Mouse (Mus musculus) lung, postnatal 25 days (tissue): Measurements from ENCODE around the gene Trim69.
A peak's percentile ranks its signal among the peaks of the same experiment; 100 is the strongest.

Experiments used
- DNase-seq: peaks from one replicate; pipeline ENCODE4 v3.0.0; 2022; ENCODE audit warnings: low spot score

Trim69 gene

GRCm38 (mm10) chr2:122153681-122154365, 6.7 kb upstream of the Trim69 start:
- no peak for DNase-seq

GRCm38 (mm10) chr2:122154479-122154878, 6.0 kb upstream of the Trim69 start:
- no peak for DNase-seq

DNA sequence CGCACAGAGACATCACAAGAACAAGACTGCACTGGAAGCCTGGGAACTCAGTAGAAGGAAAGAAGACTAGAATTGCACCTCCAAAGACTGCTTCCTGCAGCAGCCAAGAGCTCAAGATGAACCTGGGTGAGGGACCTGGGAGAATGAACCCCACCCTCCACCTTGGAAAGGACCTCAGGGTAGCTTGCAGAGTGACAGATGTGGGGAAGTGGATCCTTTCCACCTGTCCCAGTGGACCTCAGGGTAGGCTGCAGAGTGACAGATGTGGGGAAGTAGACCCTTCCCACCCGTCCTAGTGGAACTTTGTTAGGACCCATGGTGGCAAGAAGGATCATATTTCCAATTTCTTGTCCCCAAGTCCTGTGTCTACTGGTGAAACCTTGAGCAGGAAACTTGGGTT, 5.2 kb upstream of the Trim69 start:
- no peak for DNase-seq

DNA sequence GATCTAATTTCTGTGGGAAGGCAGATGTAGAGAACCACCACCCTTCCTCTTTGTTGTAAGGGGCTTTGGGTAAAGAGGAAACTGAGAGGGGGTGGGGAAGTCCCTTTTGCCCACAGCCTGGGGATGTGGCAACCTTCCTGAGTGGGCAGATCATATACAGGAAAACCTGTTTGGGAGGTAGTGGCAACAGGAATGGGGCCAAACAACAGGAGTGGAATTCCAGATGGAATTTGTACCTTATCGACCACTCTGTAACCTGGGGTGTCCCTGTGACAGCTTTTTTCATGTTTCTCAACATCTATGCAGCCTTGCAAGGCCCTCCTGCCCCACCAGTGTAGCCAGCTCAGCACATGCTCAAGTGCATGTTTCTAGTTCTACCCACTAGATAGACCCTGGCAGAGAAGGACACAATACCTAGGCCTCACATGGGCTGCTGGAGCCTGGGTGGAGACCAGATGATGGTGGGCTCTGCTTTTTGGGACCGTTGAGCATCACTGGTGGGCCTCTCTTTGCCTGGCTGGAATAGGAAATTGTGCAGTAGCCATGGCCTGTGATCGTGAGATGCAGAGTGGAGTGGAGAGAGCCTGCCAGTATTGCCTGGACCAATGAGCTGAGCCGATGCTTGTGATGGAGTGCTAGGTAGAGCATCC, 4.3 kb upstream of the Trim69 start:
- peak; percentile 29 for DNase-seq

GRCm38 (mm10) chr2:122157561-122157960, 2.9 kb upstream of the Trim69 start:
- no peak for DNase-seq

DNA sequence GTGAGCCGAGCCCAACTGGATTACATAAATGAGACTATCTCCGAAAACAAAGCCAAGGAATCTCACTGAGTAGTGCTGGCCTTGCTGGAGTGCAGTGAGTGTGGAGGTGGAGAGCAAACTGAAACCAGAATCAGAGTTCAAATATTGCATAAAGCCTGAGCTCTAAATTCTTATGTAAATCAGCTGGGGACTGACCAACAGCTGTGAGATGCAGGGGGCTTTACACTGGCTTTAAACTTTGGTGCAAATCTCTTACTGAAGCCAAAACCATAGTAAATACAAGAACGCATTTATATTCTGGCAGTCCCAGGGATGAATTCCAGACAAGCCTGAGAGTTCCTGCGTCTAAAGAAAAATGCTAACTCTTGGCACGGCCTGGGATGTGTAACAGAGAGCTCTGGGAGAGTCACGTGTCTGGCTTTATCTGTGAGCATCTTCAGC, 2.1 kb upstream of the Trim69 start:
- peak; percentile 21 for DNase-seq

GRCm38 (mm10) chr2:122159667-122160066, 833 bp upstream of the Trim69 start:
- no peak for DNase-seq

GRCm38 (mm10) chr2:122161542-122161941, 1.0 kb downstream of the Trim69 start:
- no peak for DNase-seq

GRCm38 (mm10) chr2:122162529-122162928, 2.0 kb downstream of the Trim69 start:
- no peak for DNase-seq

- no peak for DNase-seq
Observed at GRCm38 (mm10) chr2:122163430-122164195, 3.1 kb downstream of the Trim69 start.

- DNase-seq = no peak
Observed at GRCm38 (mm10) chr2:122164293-122164692, 3.8 kb downstream of the Trim69 start.

GRCm38 (mm10) chr2:122171292-122171691, 10.8 kb downstream of the Trim69 start:
- no peak for DNase-seq

DNA sequence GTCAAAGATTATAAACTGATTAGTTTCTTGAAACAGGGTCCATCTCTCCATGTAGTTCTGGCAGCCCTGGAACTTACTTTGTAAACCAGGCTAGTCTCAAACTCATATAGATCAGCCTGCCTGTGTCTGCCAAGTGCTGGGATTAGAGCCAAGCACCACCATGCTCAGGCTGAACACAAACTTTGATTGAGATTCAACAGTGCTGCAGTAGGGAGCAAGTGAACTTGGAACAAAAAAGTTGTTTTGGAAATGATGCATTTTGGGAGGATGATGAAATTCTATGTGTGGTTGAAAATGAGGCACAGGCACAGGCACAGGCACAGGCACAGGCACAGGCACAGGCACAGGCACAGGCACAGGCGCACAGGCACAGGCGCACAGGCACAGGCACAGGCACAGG, 11.7 kb downstream of the Trim69 start:
- no peak for DNase-seq

DNA sequence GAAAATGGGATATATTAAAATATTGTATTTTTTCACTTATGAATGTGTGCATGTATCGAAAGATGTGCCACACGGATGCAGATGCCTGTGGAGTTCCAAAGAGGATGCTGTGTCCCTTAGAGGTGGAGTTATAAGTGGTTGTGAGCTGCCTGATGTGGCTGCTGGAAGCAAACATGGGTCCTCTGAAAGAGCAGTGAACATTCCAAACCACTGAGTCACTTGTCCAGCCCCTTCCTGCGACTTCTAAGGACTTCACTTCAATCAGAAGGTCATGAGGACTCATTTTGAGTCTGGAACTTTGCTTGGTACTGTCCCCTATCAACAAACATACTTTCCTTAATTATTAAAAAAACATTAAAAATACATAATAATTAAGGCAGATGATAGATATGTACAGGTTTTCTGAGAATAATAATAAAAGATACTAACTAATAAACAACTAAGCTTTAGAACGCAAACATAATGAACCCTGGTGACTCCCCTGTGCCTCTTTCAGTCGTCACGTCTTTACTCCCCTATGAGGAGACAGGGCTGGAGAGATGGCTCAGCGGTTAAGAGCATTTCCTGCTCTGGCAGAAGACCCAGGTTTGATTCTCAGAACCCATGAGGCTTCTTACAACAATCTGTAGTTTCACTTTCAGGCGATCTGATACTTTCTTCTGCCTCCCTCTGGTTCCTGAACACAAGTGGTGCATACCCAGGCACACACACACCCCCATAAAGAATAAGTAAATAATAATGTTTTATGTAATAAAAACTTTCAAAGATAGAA, 19.7 kb downstream of the Trim69 start:
- DNase-seq = no peak

- no peak for DNase-seq
Observed at GRCm38 (mm10) chr2:122185086-122185485, 24.6 kb downstream of the Trim69 start.

DNA sequence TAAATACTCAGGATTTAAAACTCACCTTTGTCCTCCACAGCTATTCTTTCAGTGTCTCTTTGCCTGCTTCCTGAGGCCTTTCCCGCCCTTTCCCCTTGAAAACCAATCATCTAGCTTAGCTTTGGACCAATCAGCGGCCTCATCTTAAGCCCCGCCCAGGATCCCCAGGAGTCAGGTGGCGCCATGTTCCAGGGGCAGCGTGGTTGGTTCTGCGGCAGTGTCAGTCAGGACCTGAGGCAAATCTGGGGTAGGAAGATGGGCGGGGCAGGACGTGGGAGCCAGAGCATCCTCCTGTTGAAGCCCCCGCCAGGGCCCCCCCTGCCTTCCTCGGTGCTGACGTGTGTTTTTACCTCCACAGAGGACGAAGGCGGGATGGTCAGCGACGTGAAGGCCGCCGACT, 25.6 kb downstream of the Trim69 start, which contains the start of the genes Patl2 and Terb2:
Gene Patl2, minus strand, starts transcription at position 84 of the 400 bp plus-strand sequence.
Gene Terb2, plus strand, starts transcription at position 167 of the 400 bp plus-strand sequence.
- no peak for DNase-seq

GRCm38 (mm10) chr2:122186751-122187150, 26.3 kb downstream of the Trim69 start:
- no peak for DNase-seq

GRCm38 (mm10) chr2:122191849-122192248, 31.3 kb downstream of the Trim69 start:
- DNase-seq = no peak

- peak; percentile 39 for DNase-seq
Observed at GRCm38 (mm10) chr2:122194509-122194929, 34.0 kb downstream of the Trim69 start.

- no peak for DNase-seq
Observed at GRCm38 (mm10) chr2:122201501-122201900, 41.0 kb downstream of the Trim69 start.

DNA sequence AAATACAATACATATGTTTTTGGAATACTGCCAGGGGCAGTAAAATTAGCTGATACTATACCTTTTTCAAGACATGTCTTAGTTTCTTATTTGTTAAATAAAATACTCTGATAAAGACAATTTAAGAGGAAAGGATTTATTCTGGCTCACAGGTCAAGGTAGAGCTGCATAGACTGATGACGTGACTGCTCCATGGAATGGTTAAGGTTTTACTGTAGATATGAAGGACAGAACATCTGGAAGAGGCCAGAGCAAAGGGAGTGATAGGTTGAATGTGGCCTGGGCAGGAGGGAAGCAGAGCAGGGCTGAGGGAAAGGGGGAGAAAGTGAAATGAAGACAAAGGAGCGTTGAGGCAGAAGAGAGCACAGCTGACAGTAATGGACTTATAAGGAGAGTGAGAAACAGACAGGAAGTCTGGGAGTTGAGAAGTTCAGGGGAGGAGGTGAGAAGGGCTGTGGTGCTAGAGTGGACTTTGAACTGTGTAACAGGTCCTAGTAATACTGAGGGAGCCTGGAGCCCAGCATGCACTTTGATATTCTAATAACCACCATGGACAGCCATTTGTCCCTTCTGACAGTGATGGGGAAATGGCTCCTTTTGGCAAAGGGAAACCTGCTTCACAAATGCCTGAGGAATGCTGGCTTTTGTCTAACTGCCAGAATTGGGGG, 46.1 kb downstream of the Trim69 start:
- DNase-seq = no peak
